Mouse (Mus musculus) lung, postnatal 0 days (tissue): ENCODE measurements around the gene Cnpy1. TPM values are rescaled to one million over a fixed set of nuclear protein-coding genes. Genes with fewer than 3 reads are reported as not detected.

Experiments used
- ATAC-seq: fragments of 200-750 bp; cut with Nextera tagmentation; 2 replicates; pipeline ENCODE4 v1.8.0; 2017; ENCODE audit warnings: moderate library complexity
- DNase-seq: peaks from one replicate; pipeline ENCODE4 v3.0.0-alpha.2; 2016; ENCODE audit warnings: low spot score
- H3K27ac ChIP-seq: fragments of 300-500 bp; sonication (generic); 2 replicates; pipeline ENCODE4 v1.5.1; 2014; ENCODE audit warnings: antibody characterized with exemption, mild to moderate bottlenecking, low read length, mixed read lengths
- H3K27me3 ChIP-seq: fragments of 300-500 bp; sonication (generic); replicated peaks from 2 replicates; pipeline ENCODE4 v1.6.1; 2014; ENCODE audit warnings: low read length, mixed read lengths; ENCODE audit not compliant: insufficient read depth
- H3K36me3 ChIP-seq: fragments of 300-500 bp; sonication (generic); 2 replicates; pipeline ENCODE4 v1.6.1; 2014; ENCODE audit warnings: low read length, mixed read lengths; ENCODE audit not compliant: insufficient read depth
- H3K4me1 ChIP-seq: fragments of 300-500 bp; sonication (generic); 2 replicates; pipeline ENCODE4 v1.6.1; 2014; ENCODE audit warnings: antibody characterized with exemption, low read depth, low read length, mixed read lengths; ENCODE audit not compliant: insufficient read depth
- H3K4me2 ChIP-seq: fragments of 300-500 bp; sonication (generic); replicated peaks from 2 replicates; pipeline ENCODE4 v1.6.1; 2014; ENCODE audit warnings: low read depth, mild to moderate bottlenecking, low read length, moderate library complexity, mixed read lengths
- H3K4me3 ChIP-seq: fragments of 300-500 bp; sonication (generic); 2 replicates; pipeline ENCODE4 v1.5.1; 2014; ENCODE audit warnings: low read depth, low read length
- H3K9ac ChIP-seq: fragments of 300-500 bp; sonication (generic); replicated peaks from 2 replicates; pipeline ENCODE4 v1.6.1; 2014; ENCODE audit warnings: low read depth, mild to moderate bottlenecking
- H3K9me3 ChIP-seq: fragments of 300-500 bp; sonication (generic); 2 replicates; pipeline ENCODE4 v1.6.1; 2016; ENCODE audit warnings: low read length, mixed read lengths
- CTCF ChIP-seq: IDR thresholded peaks from 2 replicates; pipeline ENCODE4 v1.5.1; 2016; ENCODE audit warnings: antibody characterized with exemption, mild to moderate bottlenecking
- EP300 ChIP-seq: IDR thresholded peaks from 2 replicates; pipeline ENCODE4 v1.6.1; 2016; ENCODE audit warnings: antibody characterized with exemption, mild to moderate bottlenecking, control low read depth
- WGBS: fragments of 180-500 bp; shearing (Covaris S2); extraction: QIAGEN DNeasy Blood & Tissue Kit; methylation state at CpG from one replicate; pipeline ENCODE4 v1.1.7; 2014; 5-methylcytosine and 5-hydroxymethylcytosine counted together
- polyA plus RNA-seq: library from polyadenylated mRNA; unstranded; fragments of >200 nt; fragmentation: Nextera tagmentation; extraction: Ambion mirVana; gene quantifications from 2 replicates; pipeline ENCODE4 v1.2.1, GENCODE M21; 2015

The Cnpy1 gene
- polyA plus RNA-seq, 1 experiment from 2014 or later, result 0.08 TPM

DNA sequence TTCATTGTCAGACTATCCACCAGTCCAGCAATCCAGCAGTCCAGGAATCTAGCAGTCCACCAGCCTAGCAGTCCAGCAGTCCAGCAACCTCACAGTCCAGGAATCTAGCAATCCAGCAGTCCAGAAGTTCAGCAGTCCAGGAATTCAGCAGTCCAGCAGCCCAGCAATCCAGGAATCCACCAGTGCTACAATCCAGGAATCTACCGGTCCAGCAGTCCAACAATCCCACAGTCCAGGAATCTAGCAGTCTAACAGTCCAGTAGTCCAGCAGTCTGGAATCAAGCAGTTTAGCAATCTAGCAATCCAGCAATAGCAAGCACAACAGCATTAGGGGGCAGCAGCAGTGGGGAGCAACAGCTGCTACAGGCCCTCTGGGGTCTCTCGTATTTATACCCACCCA lies 27.2 kb upstream of the Cnpy1 start:
- Histone ChIP-seq H3K27ac (no peak overlapping the region), H3K4me3 (no peak overlapping the region), H3K4me2 (no peak overlapping the region), H3K36me3 (no peaks in the 10 kb centered on the region), H3K9me3 (no peaks in the 10 kb centered on the region), H3K4me1 (no peaks in the 10 kb centered on the region), H3K27me3 (no peaks in the 10 kb centered on the region), H3K9ac (no peak overlapping the region)
- ATAC-seq (no peak), DNase-seq (no peak)
- WGBS, result 55% methylated on average over 2 of the region's 2 CpGs
- no peak for TF ChIP-seq CTCF
- TF ChIP-seq EP300, result no peak

DNA sequence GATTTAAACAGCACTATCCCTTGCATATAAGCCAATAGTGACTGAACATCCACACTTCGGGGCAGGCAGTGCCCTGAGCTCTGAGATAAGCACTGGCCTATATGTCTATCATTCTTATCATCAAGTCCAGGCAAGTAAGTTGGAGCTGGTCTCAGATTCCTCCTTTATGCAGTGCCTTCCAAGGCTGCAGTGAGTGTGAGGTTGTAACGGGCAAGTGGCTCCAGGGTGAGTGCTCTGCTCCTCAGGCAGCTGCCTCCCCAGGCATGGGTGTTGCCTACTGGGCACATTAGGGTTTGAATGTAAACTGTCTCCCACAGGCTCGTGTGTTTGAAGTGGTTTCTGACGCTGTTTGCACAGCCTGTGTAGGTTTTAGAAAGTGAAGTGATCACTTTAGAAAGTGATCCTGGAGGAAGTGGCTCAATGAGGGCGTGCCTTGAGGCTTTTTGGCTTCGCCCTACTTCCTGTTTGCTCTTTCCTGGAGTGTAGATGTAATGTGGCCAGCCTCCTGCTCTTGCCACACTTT lies 23.9 kb upstream of the Cnpy1 start:
- H3K4me1 ChIP-seq, result no peaks in the 10 kb centered on the region
- no peak overlapping the region for H3K9ac ChIP-seq
- H3K4me3 ChIP-seq, result no peak overlapping the region
- H3K9me3 ChIP-seq, result no peaks in the 10 kb centered on the region
- no peaks in the 10 kb centered on the region for H3K36me3 ChIP-seq
- no peak overlapping the region for H3K27ac ChIP-seq
- H3K4me2 ChIP-seq, result peak overlapping the region; percentile 0; the same call in 1 of the 2 replicates
- peak; percentile 91 for ATAC-seq
- TF ChIP-seq CTCF (no peak), EP300 (no peak)
- DNase-seq, result peak; percentile 85
- H3K27me3 ChIP-seq, result no peaks in the 10 kb centered on the region
- WGBS, result 12% methylated on average over 6 of the region's 6 CpGs

DNA sequence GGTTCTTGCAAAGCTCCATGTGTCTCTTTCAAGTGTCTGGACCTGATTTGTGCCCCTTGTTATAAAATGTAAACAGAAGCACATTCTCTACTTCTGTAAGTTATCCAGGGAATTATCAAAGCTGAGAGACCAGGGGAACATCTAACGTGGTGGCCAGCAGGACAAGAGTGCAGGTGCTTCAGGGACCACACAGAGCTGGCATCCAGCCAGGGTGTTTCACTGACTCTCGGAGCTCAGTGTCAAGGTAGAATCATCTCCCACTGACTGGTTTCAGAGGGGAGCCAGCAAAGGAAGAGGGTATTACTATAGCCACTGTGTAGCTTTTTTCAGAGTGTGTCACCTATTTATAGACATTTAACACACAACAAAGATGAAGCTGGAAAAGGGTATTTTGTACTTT lies 22.0 kb upstream of the Cnpy1 start:
- 13% methylated on average over 2 of the region's 2 CpGs for WGBS
- no peak overlapping the region for H3K27ac ChIP-seq
- no peaks in the 10 kb centered on the region for H3K36me3 ChIP-seq
- H3K9me3 ChIP-seq, result no peaks in the 10 kb centered on the region
- no peaks in the 10 kb centered on the region for H3K4me1 ChIP-seq
- no peak for ATAC-seq
- H3K4me2 ChIP-seq, result no peak overlapping the region
- H3K9ac ChIP-seq, result no peak overlapping the region
- H3K27me3 ChIP-seq, result no peaks in the 10 kb centered on the region
- TF ChIP-seq EP300 (no peak), CTCF (no peak)
- no peak for DNase-seq
- no peak overlapping the region for H3K4me3 ChIP-seq

DNA sequence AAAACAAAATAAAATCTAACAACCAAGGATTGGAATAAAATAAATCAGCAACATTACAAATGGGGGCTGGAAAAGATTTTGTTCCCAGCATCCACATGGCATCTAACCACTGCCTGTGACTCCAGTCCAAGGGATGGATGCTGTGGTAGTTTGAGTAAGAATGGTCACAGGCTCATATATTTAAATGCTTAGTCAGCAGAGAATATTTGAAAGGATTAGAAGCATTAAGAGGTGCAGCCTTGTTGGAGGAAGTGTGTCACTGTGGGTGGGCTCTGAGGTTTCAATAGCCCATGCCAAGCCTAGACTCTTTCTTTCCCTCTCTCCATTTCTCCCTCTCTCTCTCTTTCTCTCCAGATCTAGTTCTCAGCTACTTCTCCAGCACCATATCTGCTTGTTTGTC lies 20.0 kb upstream of the Cnpy1 start:
- Histone ChIP-seq H3K4me3 (no peak overlapping the region), H3K27me3 (no peaks in the 10 kb centered on the region), H3K9ac (no peak overlapping the region), H3K9me3 (no peaks in the 10 kb centered on the region), H3K27ac (no peak overlapping the region), H3K4me2 (no peak overlapping the region), H3K4me1 (no peaks in the 10 kb centered on the region), H3K36me3 (no peaks in the 10 kb centered on the region)
- ATAC-seq (no peak), DNase-seq (no peak)
- TF ChIP-seq EP300 (no peak), CTCF (no peak)

DNA sequence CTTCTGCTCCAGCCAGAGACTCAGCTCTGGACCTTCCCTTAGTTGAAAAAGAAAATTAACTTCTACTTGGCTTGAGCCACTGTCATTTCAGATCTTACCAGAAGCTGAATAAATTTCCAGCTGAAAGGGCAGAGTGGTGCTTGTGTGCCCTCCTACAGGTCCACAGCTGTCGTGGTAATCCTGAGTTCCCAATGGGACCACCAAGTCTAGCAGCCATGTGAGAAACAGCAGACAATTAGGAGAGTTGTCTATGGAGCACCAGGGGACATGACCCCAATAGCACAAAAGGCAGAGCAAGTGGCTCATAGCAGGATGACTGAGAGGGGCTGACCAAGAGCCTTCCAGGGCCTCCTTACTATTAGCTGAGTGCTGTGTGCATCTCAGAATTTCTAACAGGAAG lies 18.2 kb upstream of the Cnpy1 start:
- Histone ChIP-seq H3K4me3 (no peak overlapping the region), H3K9me3 (no peaks in the 10 kb centered on the region), H3K4me2 (no peak overlapping the region), H3K27me3 (no peaks in the 10 kb centered on the region), H3K4me1 (no peaks in the 10 kb centered on the region), H3K27ac (no peak overlapping the region), H3K9ac (no peak overlapping the region), H3K36me3 (no peaks in the 10 kb centered on the region)
- WGBS, result 62% methylated on average over 1 of the region's 1 CpGs
- ATAC-seq (no peak), DNase-seq (no peak)
- TF ChIP-seq EP300 (no peak), CTCF (no peak)

DNA sequence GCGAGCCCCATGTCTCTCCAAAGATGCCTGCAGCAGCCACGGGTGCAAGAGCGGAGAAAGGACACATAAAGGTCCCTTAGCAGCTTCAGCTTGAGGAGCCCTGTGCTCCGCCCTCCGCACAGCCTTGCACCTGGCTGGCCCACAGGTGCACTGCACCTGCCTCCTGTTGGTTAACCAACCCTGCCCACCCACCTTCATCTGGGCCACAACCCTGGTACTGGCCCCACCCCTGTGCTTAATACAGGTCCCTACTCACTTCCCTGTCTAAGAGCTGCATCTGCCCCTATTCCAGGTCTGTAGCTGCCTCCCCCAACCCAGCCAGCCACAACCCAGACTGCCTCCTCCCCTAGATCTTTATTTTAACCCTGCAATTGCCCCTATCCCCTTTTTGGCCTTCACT lies 16.5 kb upstream of the Cnpy1 start:
- H3K4me2 ChIP-seq, result no peak overlapping the region
- no peaks in the 10 kb centered on the region for H3K4me1 ChIP-seq
- ATAC-seq (no peak), DNase-seq (no peak)
- no peaks in the 10 kb centered on the region for H3K9me3 ChIP-seq
- 77% methylated on average over 5 of the region's 5 CpGs for WGBS
- TF ChIP-seq EP300 (no peak), CTCF (no peak)
- H3K27ac ChIP-seq, result no peak overlapping the region
- no peaks in the 10 kb centered on the region for H3K27me3 ChIP-seq
- no peak overlapping the region for H3K9ac ChIP-seq
- H3K36me3 ChIP-seq, result no peaks in the 10 kb centered on the region
- no peak overlapping the region for H3K4me3 ChIP-seq

DNA sequence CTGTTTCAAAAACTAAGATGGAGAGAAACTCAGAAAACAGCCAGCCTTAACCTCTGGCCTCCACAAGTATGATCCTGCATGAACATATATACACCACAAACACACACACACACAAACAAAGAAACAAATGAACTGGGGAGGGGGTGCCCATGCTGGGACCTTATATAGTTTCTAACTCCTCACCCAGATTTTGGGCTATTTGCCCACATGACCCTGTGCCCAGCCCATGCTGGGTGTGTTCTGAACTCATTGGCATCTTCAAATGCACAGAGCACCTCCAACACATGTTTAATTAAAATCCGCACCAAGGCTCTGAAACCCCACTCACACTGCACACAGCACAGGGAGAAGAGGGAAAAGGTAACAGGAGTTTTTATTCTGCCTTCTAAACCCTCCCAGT lies 14.3 kb upstream of the Cnpy1 start:
- H3K4me1 ChIP-seq, result no peaks in the 10 kb centered on the region
- H3K27ac ChIP-seq, result no peak overlapping the region
- no peaks in the 10 kb centered on the region for H3K27me3 ChIP-seq
- DNase-seq, result no peak
- WGBS, result 94% methylated on average over 1 of the region's 1 CpGs
- no peak overlapping the region for H3K4me2 ChIP-seq
- no peaks in the 10 kb centered on the region for H3K36me3 ChIP-seq
- ATAC-seq, result no peak
- H3K4me3 ChIP-seq, result no peak overlapping the region
- no peak overlapping the region for H3K9ac ChIP-seq
- TF ChIP-seq EP300, result no peak
- no peak for TF ChIP-seq CTCF
- H3K9me3 ChIP-seq, result no peaks in the 10 kb centered on the region
